Mouse (Mus musculus) midbrain, postnatal 0 days (tissue): ENCODE measurements at regions not wholly inside any gene's neighbourhood (a gene's known extent, or its start where the extent isn't known, plus 50 kb on each side); places are given as distances from the start of the nearest gene placed in this dataset.

Source experiments
- ATAC-seq: fragments of 200-750 bp; cut with Nextera tagmentation; 2 replicates; pipeline ENCODE4 v1.8.0; 2017; ENCODE audit warnings: moderate number of reproducible peaks, mild to moderate bottlenecking, moderate TSS enrichment, moderate library complexity; ENCODE audit not compliant: low FRiP score
- DNase-seq: peaks from one replicate; pipeline ENCODE4 v3.0.0-alpha.2; 2015; ENCODE audit warnings: low spot score
- H3K27ac ChIP-seq: fragments of 300-500 bp; sonication (generic); 2 replicates; pipeline ENCODE4 v1.5.1; 2014; ENCODE audit warnings: low read depth, mild to moderate bottlenecking, low read length, mixed read lengths
- H3K27me3 ChIP-seq: fragments of 300-500 bp; sonication (generic); 2 replicates; pipeline ENCODE4 v1.6.1; 2014; ENCODE audit warnings: low read length, control low read depth, mixed read lengths; ENCODE audit not compliant: insufficient read depth
- H3K36me3 ChIP-seq: fragments of 300-500 bp; sonication (generic); 2 replicates; pipeline ENCODE4 v1.6.1; 2014; ENCODE audit warnings: low read length, control low read depth, mixed read lengths; ENCODE audit not compliant: insufficient read depth
- H3K4me1 ChIP-seq: fragments of 300-500 bp; sonication (generic); 2 replicates; pipeline ENCODE4 v1.6.1; 2014; ENCODE audit warnings: mild to moderate bottlenecking, control low read depth, antibody characterized with exemption, low read length, mixed read lengths; ENCODE audit not compliant: insufficient read depth
- H3K4me2 ChIP-seq: fragments of 300-500 bp; sonication (generic); 2 replicates; pipeline ENCODE4 v1.6.1; 2014; ENCODE audit warnings: low read depth, mild to moderate bottlenecking, low read length, mixed read lengths; ENCODE audit not compliant: poor library complexity, severe bottlenecking
- H3K4me3 ChIP-seq: fragments of 300-500 bp; sonication (generic); 2 replicates; pipeline ENCODE4 v1.5.1; 2014; ENCODE audit warnings: low read depth, mild to moderate bottlenecking, low read length, moderate library complexity
- H3K9ac ChIP-seq: fragments of 300-500 bp; sonication (generic); replicated peaks from 2 replicates; pipeline ENCODE4 v1.6.1; 2014; ENCODE audit warnings: mild to moderate bottlenecking, low read length, moderate library complexity, mixed read lengths; ENCODE audit not compliant: poor library complexity, severe bottlenecking
- H3K9me3 ChIP-seq: fragments of 300-500 bp; sonication (generic); 2 replicates; pipeline ENCODE4 v1.6.1; 2016; ENCODE audit warnings: low read length, control low read depth
- CTCF ChIP-seq: IDR thresholded peaks from 2 replicates; pipeline ENCODE4 v1.5.1; 2016; ENCODE audit warnings: antibody characterized with exemption, mild to moderate bottlenecking
- WGBS: fragments of 180-500 bp; shearing (Covaris S2); extraction: QIAGEN DNeasy Blood & Tissue Kit; methylation state at CpG from one replicate; pipeline ENCODE4 v1.1.7; 2014; 5-methylcytosine and 5-hydroxymethylcytosine counted together

DNA sequence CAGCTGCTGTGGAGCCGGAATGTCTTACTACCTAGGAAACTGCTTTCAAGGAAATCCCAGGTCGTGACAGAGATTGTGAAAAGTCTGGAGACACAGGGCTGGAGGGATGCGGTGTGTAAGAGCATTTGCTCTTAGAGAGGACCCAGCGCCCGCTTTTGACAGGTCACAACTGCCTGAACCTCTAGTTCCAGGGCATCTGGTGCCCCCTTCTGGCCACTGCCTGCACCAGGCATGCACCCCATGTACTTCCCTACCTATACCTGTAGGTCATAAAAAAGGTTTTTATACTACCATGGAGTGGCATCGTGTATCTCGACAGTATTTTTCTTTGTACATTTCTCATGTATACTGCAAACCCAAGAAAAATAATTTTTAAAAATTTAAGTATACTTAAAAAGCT lies 314.0 kb downstream of the Bbx start:
- ATAC-seq (no peak), DNase-seq (no peak)
- 96% methylated on average over 7 of the region's 7 CpGs for WGBS
- Histone ChIP-seq H3K4me3 (no peak overlapping the region), H3K4me2 (no peak overlapping the region), H3K9me3 (no peaks in the 10 kb centered on the region), H3K27me3 (no peaks in the 10 kb centered on the region), H3K36me3 (no peaks in the 10 kb centered on the region), H3K9ac (no peak overlapping the region), H3K4me1 (no peaks in the 10 kb centered on the region), H3K27ac (no peak overlapping the region)
- no peak for TF ChIP-seq CTCF

DNA sequence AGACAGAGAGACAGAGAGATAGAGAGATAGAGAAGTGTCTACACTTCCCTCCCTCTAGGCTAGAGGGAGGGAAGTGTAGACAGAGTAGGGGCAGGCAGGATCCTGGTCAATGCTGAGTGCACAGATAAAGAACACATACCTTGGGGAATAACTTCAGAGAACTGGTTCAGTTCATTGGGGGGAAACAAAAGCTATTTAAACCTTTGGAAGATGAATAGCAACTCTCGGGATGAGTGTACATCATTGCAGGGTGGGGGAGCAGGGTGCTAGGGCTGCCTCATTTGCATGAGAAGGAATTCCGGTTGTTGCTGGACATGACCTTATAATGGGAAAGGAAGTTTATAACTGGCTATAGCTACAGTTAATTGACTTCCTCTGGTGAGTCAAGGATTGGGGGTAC lies 309.7 kb downstream of the Bbx start:
- no peaks in the 10 kb centered on the region for H3K4me1 ChIP-seq
- H3K27me3 ChIP-seq = no peaks in the 10 kb centered on the region
- no peak overlapping the region for H3K4me3 ChIP-seq
- no peak for ATAC-seq
- no peaks in the 10 kb centered on the region for H3K9me3 ChIP-seq
- H3K27ac ChIP-seq = no peak overlapping the region
- no peak overlapping the region for H3K9ac ChIP-seq
- H3K36me3 ChIP-seq = no peaks in the 10 kb centered on the region
- TF ChIP-seq CTCF = no peak
- DNase-seq = no peak
- 54% methylated on average over 2 of the region's 2 CpGs for WGBS
- no peak overlapping the region for H3K4me2 ChIP-seq

DNA sequence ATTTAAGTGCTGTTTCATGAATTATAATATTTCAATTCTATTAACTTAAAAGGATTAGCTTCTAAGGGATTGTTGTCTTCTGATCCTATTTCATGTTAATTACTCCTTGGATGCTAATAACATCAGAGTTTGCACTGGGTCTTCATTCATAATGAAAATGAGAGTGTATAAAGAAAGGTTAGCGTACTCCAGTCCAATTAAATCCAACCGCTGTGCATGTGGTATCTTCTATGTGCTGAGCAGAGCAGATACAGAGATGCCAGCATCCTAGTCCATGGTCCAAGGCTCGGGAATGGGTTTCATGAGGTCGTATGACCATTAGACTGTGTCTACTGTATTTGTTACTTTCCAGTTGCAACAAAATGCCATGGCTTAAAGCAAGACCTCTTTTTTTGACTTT lies 307.5 kb downstream of the Bbx start:
- Histone ChIP-seq H3K9ac (no peak overlapping the region), H3K4me3 (no peak overlapping the region), H3K9me3 (no peaks in the 10 kb centered on the region), H3K4me2 (no peak overlapping the region), H3K27me3 (no peaks in the 10 kb centered on the region), H3K36me3 (no peaks in the 10 kb centered on the region), H3K4me1 (no peaks in the 10 kb centered on the region), H3K27ac (no peak overlapping the region)
- no peak for DNase-seq
- no peak for TF ChIP-seq CTCF
- WGBS = 72% methylated on average over 4 of the region's 4 CpGs
- no peak for ATAC-seq

DNA sequence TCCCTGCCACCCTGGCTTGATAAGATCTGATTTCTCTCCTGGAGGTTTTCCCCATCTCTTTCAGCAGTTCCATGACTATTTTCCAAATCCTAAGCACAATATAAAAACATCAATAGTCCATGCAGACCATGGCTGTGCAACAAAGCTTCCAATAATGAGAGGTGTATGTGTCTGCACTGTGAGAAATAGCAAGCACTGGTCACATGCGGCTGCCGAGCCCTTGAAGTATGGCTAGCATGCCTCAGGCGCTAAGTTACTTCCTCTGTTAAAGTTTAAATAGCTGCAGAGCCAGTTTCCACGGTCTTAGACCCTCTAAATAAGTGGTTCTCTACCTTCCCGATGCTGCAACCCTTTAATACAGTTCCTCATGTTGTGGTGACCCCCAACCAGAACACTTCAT lies 306.6 kb downstream of the Bbx start:
- Histone ChIP-seq H3K9me3 (no peaks in the 10 kb centered on the region), H3K4me1 (no peaks in the 10 kb centered on the region), H3K27me3 (no peaks in the 10 kb centered on the region), H3K4me3 (no peak overlapping the region), H3K27ac (no peak overlapping the region), H3K4me2 (no peak overlapping the region), H3K36me3 (no peaks in the 10 kb centered on the region), H3K9ac (no peak overlapping the region)
- 82% methylated on average over 5 of the region's 5 CpGs for WGBS
- ATAC-seq (no peak), DNase-seq (no peak)
- TF ChIP-seq CTCF = no peak

DNA sequence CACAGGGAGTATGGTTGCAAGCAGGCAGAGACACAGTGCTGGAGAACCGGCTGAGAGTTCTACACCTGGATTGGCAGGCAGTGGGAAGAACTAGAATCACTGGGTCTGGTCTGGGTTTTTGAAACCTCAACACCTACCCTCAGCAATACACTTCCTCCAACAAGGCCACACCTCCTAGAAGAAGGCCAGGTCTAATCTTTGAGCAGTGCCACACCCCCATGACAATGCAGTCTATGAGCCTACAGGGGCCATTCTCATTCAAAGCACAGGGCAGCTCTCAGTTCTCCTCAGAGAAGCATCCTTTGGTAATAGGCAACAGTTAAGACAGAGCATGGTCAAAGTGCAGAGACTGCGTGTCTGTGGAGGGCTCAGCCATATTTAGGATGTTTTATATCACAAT lies 300.8 kb downstream of the Bbx start:
- ATAC-seq (no peak), DNase-seq (no peak)
- Histone ChIP-seq H3K4me2 (no peak overlapping the region), H3K36me3 (no peaks in the 10 kb centered on the region), H3K9ac (no peak overlapping the region), H3K4me1 (no peaks in the 10 kb centered on the region), H3K27ac (no peak overlapping the region), H3K27me3 (no peaks in the 10 kb centered on the region), H3K9me3 (0 out of 2 replicates have a peak, but pooled peaks cover 2% of the 10 kb centered on the region), H3K4me3 (no peak overlapping the region)
- no peak for TF ChIP-seq CTCF
- 94% methylated on average over 2 of the region's 2 CpGs for WGBS
